11 mouse cellular contexts compared by ENCODE assay signal in genomic region chr15:62206502-62206902, GRCm38 (mm10).
DNase-seq lines count a peak whose midpoint lies in the region; ATAC-seq and TF ChIP-seq lines count a peak whose summit lies in the region.
"Had no signal": no experiment of that assay in that cellular context is flagged by ENCODE, and none has a peak within 500 bp of the region (broad histone marks: within the 10 kb centered on the region; RNA-seq: fewer than 3 reads in every experiment).

No protein-coding gene starts in this region.

- H3K4me3 ChIP-seq in hindbrain, embryonic 16.5 days (ENCODE audit: low read length): no peak overlapping the region
- H3K4me3 ChIP-seq in hindbrain, embryonic 11.5 days (ENCODE audit: low read depth, low read length): no peak overlapping the region
- H3K4me3 ChIP-seq in MEL (ENCODE audit: control insufficient read depth in 1 of 2, insufficient read depth in 1 of 2, low read depth in 2 of 2, low read length in 2 of 2): no peak overlapping the region
- H3K4me3 ChIP-seq: embryonic facial prominence, embryonic 12.5 days; limb, embryonic 10.5 days had no signal

- 66% methylated on average over 4 of the region's 4 CpGs for WGBS in hindbrain, embryonic 16.5 days
- 89% methylated on average over 4 of the region's 4 CpGs for WGBS in hindbrain, embryonic 11.5 days

- peak; percentile 68 for ATAC-seq in hindbrain, embryonic 16.5 days
- no peak for ATAC-seq in hindbrain, embryonic 11.5 days (ENCODE audit: low FRiP score)
- peak; percentile 64 to 69; a peak in 3 of 4 replicates for ATAC-seq in hematopoietic stem cell, adult 5-6 weeks (replicated peaks in 1 of 2; ENCODE audit: insufficient read depth in 1 of 2, low FRiP score in 2 of 2, low TSS enrichment in 1 of 2, low read depth in 1 of 2, poor library complexity in 2 of 2, severe bottlenecking in 2 of 2)

- no peak for TF ChIP-seq POLR2A in MEL (IDR thresholded peaks at IDR 0.05; ENCODE audit: control insufficient read depth in 1 of 2, insufficient read depth in 1 of 2, low read depth in 1 of 2, low read length in 2 of 2, poor library complexity in 1 of 2)

- H3K27me3 ChIP-seq in hindbrain, embryonic 16.5 days (replicated peaks; ENCODE audit: control insufficient read depth, insufficient read depth, low read length): no peaks in the 10 kb centered on the region
- H3K27me3 ChIP-seq in hindbrain, embryonic 11.5 days (ENCODE audit: control insufficient read depth, insufficient read depth, low read length): no peaks in the 10 kb centered on the region
- no peaks in the 10 kb centered on the region for H3K27me3 ChIP-seq in MEL (ENCODE audit: control insufficient read depth in 1 of 2, insufficient read depth in 2 of 2, low read length in 2 of 2)
- H3K27me3 ChIP-seq: embryonic facial prominence, embryonic 12.5 days had no signal

- H3K4me2 ChIP-seq in hindbrain, embryonic 16.5 days (ENCODE audit: low read length): no peak overlapping the region
- no peak overlapping the region for H3K4me2 ChIP-seq in hindbrain, embryonic 11.5 days (replicated peaks; ENCODE audit: low read depth, low read length)
- H3K4me2 ChIP-seq: embryonic facial prominence, embryonic 12.5 days had no signal

- TF ChIP-seq CTCF in MEL (IDR thresholded peaks at IDR 0.05 in 2 of 3, conservative IDR thresholded peaks at IDR 0.05 in 1 of 3; ENCODE audit: control insufficient read depth in 1 of 3, insufficient read depth in 1 of 3, low read depth in 2 of 3, low read length in 3 of 3, poor library complexity in 1 of 3, severe bottlenecking in 1 of 3): no peak

- no peak overlapping the region for H3K9ac ChIP-seq in hindbrain, embryonic 16.5 days (ENCODE audit: low read depth, low read length)
- no peak overlapping the region for H3K9ac ChIP-seq in hindbrain, embryonic 11.5 days (ENCODE audit: low read depth, low read length)
- no peak overlapping the region for H3K9ac ChIP-seq in MEL (ENCODE audit: control insufficient read depth, low read depth, low read length, poor library complexity, severe bottlenecking)
- H3K9ac ChIP-seq: embryonic facial prominence, embryonic 12.5 days had no signal

- no peaks in the 10 kb centered on the region for H3K36me3 ChIP-seq in hindbrain, embryonic 16.5 days (ENCODE audit: control insufficient read depth, insufficient read depth, low read length)
- no peaks in the 10 kb centered on the region for H3K36me3 ChIP-seq in hindbrain, embryonic 11.5 days (ENCODE audit: control insufficient read depth, insufficient read depth, low read length)
- H3K36me3 ChIP-seq in MEL (ENCODE audit: control insufficient read depth in 1 of 2, insufficient read depth in 2 of 2, low read length in 2 of 2): peaks cover 28 to 29% of the 10 kb centered on the region in 2 experiments
- H3K36me3 ChIP-seq: embryonic facial prominence, embryonic 12.5 days had no signal

- no peaks in the 10 kb centered on the region; the same call in 1 of the 2 replicates for H3K4me1 ChIP-seq in hindbrain, embryonic 16.5 days (ENCODE audit: control insufficient read depth, insufficient read depth, low read depth, low read length)
- no peaks in the 10 kb centered on the region for H3K4me1 ChIP-seq in hindbrain, embryonic 11.5 days (replicated peaks; ENCODE audit: control insufficient read depth, insufficient read depth, low read length)
- H3K4me1 ChIP-seq in MEL (ENCODE audit: control insufficient read depth in 1 of 2, insufficient read depth in 2 of 2, low read length in 2 of 2): peaks cover 18 to 20% of the 10 kb centered on the region in 2 experiments

- TF ChIP-seq EP300 in MEL (IDR thresholded peaks at IDR 0.05; ENCODE audit: low read depth in 1 of 2, low read length in 2 of 2): 0 out of 4 replicates have a peak, but pooled peaks of 1 of the 2 experiments have one; percentile 15

- TF ChIP-seq RAD21 in MEL (IDR thresholded peaks at IDR 0.05; ENCODE audit: low read depth, low read length): no peak

- H3K27ac ChIP-seq in hindbrain, embryonic 16.5 days (ENCODE audit: low read depth, low read length): no peak overlapping the region
- no peak overlapping the region for H3K27ac ChIP-seq in hindbrain, embryonic 11.5 days (ENCODE audit: low read depth, low read length)
- H3K27ac ChIP-seq in MEL (ENCODE audit: control insufficient read depth, low read depth, low read length): no peak overlapping the region
- H3K27ac ChIP-seq: embryonic facial prominence, embryonic 12.5 days; limb, embryonic 10.5 days had no signal

- peaks cover 7% of the 10 kb centered on the region; the same call in 1 of the 2 replicates for H3K79me2 ChIP-seq in MEL (ENCODE audit: control insufficient read depth, insufficient read depth, low read length, poor library complexity)

- no peak for DNase-seq in hindbrain, embryonic 11.5 days (ENCODE audit: low spot score)
- DNase-seq in MEL (ENCODE audit: low read depth, low spot score): peak; percentile 29
- peak; percentile 33 to 57 for DNase-seq in adrenal gland, postnatal 36 days
- no peak for DNase-seq in spleen, postnatal 4 days (ENCODE audit: low spot score in 2 of 2)
- DNase-seq in thymus, postnatal 36 days: no peak
- DNase-seq in urinary bladder, postnatal 25 days (ENCODE audit: low spot score): no peak
- DNase-seq: midbrain, embryonic 14.5 days had no signal

- peaks cover 3% of the 10 kb centered on the region; the same call in 1 of the 2 replicates for H3K9me3 ChIP-seq in hindbrain, embryonic 16.5 days (ENCODE audit: control insufficient read depth, low read length)
- H3K9me3 ChIP-seq in hindbrain, embryonic 11.5 days (ENCODE audit: control insufficient read depth, low read length): no peaks in the 10 kb centered on the region
- H3K9me3 ChIP-seq in MEL (replicated peaks; ENCODE audit: insufficient read depth, low read length): no peaks in the 10 kb centered on the region
- H3K9me3 ChIP-seq: limb, embryonic 10.5 days had no signal

TF ChIP-seq in MEL, 35 proteins besides CTCF, POLR2A, EP300 and RAD21:
- TF ChIP-seq CHD1 (IDR thresholded peaks at IDR 0.05; ENCODE audit: low read depth, low read length) (no peak), USF1 (IDR thresholded peaks at IDR 0.05; ENCODE audit: low read depth, low read length) (peak; percentile 59; the same call in 1 of the 2 replicates), MXI1 (IDR thresholded peaks at IDR 0.05; ENCODE audit: low read depth, low read length) (no peak), BHLHE40 (IDR thresholded peaks at IDR 0.05; ENCODE audit: borderline replicate concordance, low read depth, low read length) (no peak), POLR2AphosphoS2 (IDR thresholded peaks at IDR 0.05; ENCODE audit: low read length) (peak; percentile 26; the same call in 1 of the 2 replicates), TCF12 (IDR thresholded peaks at IDR 0.05; ENCODE audit: low read depth, low read length) (peak; percentile 31; the same call in 1 of the 2 replicates), GATA1 (IDR thresholded peaks at IDR 0.05; ENCODE audit: low read depth, low read length) (no peak)

Comparison
In these comparisons a context has a peak if more than half of its experiments do, and no peak if none do; other contexts are left out.
1. DNase-seq: peak in MEL (single experiment) and adrenal gland, postnatal 36 days (2 of 2); none in hindbrain, embryonic 11.5 days (single experiment), spleen, postnatal 4 days (0 of 2), thymus, postnatal 36 days (0 of 2) and urinary bladder, postnatal 25 days (single experiment).